Mouse (Mus musculus) cerebellum, adult 2 months (tissue): ENCODE data around the gene Notch2.

Experiments
- CTCF ChIP-seq: fragments of 200-500 bp; IDR thresholded peaks from 2 replicates; pipeline ENCODE4 v1.5.1; 2011; ENCODE audit warnings: low read depth, mild to moderate bottlenecking, control low read depth, low read length, moderate library complexity, borderline replicate concordance; ENCODE audit not compliant: insufficient read depth
- POLR2A ChIP-seq: fragments of 200-500 bp; IDR thresholded peaks from 2 replicates; pipeline ENCODE4 v1.6.1; 2011; ENCODE audit warnings: low read length, control low read depth, borderline replicate concordance; ENCODE audit not compliant: insufficient read depth

DNA sequence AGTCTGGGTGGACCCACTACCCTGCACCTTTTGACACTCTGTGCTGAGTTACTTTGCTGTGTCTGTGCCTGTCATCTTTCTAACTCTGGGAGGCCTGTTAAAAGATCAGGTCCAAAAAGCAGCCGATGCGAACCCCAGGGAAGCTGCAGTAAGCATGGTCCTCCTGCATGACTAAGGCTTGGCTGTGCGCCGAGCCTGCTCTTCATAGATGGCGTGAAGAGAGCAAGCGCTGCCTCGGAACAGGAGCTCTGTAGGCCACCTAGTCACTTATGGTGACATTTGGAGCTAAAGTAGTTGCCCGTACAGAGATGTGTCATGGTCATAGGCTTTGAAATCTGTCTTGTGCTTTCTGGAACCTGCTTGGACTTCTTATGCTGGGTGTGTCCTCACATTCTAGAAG lies 119.3 kb downstream of the Notch2 start:
- TF ChIP-seq POLR2A (no peak), CTCF (no peak)
